Mouse (Mus musculus) spleen, adult 2 months (tissue): ENCODE measurements at regions not wholly inside any gene's neighbourhood (a gene's known extent, or its start where the extent isn't known, plus 50 kb on each side); places are given as distances from the start of the nearest gene placed in this dataset.

ENCODE experiments used
- CTCF ChIP-seq: fragments of 200-500 bp; IDR thresholded peaks from 2 replicates; pipeline ENCODE4 v1.5.1; 2011; ENCODE audit warnings: mild to moderate bottlenecking, inconsistent platforms; ENCODE audit not compliant: insufficient read depth, insufficient read length, insufficient replicate concordance; ENCODE audit errors: extremely low read depth
- POLR2A ChIP-seq: fragments of 200-500 bp; IDR thresholded peaks from 2 replicates; pipeline ENCODE4 v1.6.1; 2011; ENCODE audit warnings: low read depth, low read length, inconsistent platforms

- no peak for TF ChIP-seq CTCF
- TF ChIP-seq POLR2A, result no peak
These were observed 67.2 kb upstream of the Smyd2 start for GRCm38 (mm10) chr1:189989376-189989775.
